Mouse (Mus musculus) thymus, postnatal 10 days (tissue): ENCODE results near the gene Blnk.
A peak's percentile ranks its signal among the peaks of the same experiment; 100 is the strongest.

ENCODE experiments used
- DNase-seq, 2 experiments: peaks; one replicate each; pipeline ENCODE4 v3.0.0; 2021; ENCODE audit warnings: low spot score in 2 of 2

Blnk gene

GRCm38 (mm10) chr19:41003694-41004315 lies 9.5 kb upstream of the Blnk start:
- no peak for DNase-seq

GRCm38 (mm10) chr19:40999569-40999968 lies 5.2 kb upstream of the Blnk start:
- DNase-seq = peak in 1 of 2 experiments; percentile 28

GRCm38 (mm10) chr19:40998469-40999170 lies 4.3 kb upstream of the Blnk start:
- no peak for DNase-seq

- no peak for DNase-seq
Observed at GRCm38 (mm10) chr19:40996722-40997121, 2.4 kb upstream of the Blnk start.

GRCm38 (mm10) chr19:40995449-40996401 lies 1.4 kb upstream of the Blnk start:
- no peak for DNase-seq

GRCm38 (mm10) chr19:40994911-40995310 lies 576 bp upstream of the Blnk start:
- DNase-seq = no peak

GRCm38 (mm10) chr19:40993356-40993755 lies 979 bp downstream of the Blnk start:
- DNase-seq = no peak

- no peak for DNase-seq
Observed at GRCm38 (mm10) chr19:40992517-40993044, 1.8 kb downstream of the Blnk start.

- DNase-seq = no peak
Observed at GRCm38 (mm10) chr19:40992096-40992495, 2.2 kb downstream of the Blnk start.

- DNase-seq = no peak
Observed at GRCm38 (mm10) chr19:40991626-40992025, 2.7 kb downstream of the Blnk start.

GRCm38 (mm10) chr19:40990781-40991343 lies 3.5 kb downstream of the Blnk start:
- DNase-seq = no peak

- DNase-seq = no peak
Observed at GRCm38 (mm10) chr19:40989961-40990600, 4.3 kb downstream of the Blnk start.

- no peak for DNase-seq
Observed at GRCm38 (mm10) chr19:40988856-40989255, 5.5 kb downstream of the Blnk start.

GRCm38 (mm10) chr19:40984536-40984935 lies 9.8 kb downstream of the Blnk start:
- no peak for DNase-seq

GRCm38 (mm10) chr19:40980671-40981070 lies 13.7 kb downstream of the Blnk start:
- no peak for DNase-seq

- DNase-seq = no peak
Observed at GRCm38 (mm10) chr19:40978026-40978425, 16.3 kb downstream of the Blnk start.

- DNase-seq = no peak
Observed at GRCm38 (mm10) chr19:40976946-40977917, 17.1 kb downstream of the Blnk start.

GRCm38 (mm10) chr19:40971273-40971914 lies 22.9 kb downstream of the Blnk start:
- no peak for DNase-seq

GRCm38 (mm10) chr19:40970775-40971174 lies 23.6 kb downstream of the Blnk start:
- no peak for DNase-seq

- DNase-seq = no peak
Observed at GRCm38 (mm10) chr19:40970301-40970700, 24.0 kb downstream of the Blnk start.
